Mouse (Mus musculus) adrenal gland, adult 2 months (tissue): ENCODE measurements at regions not wholly inside any gene's neighbourhood (a gene's known extent, or its start where the extent isn't known, plus 50 kb on each side); places are given as distances from the start of the nearest gene placed in this dataset.
"Not testable (repeated sequence)": the region's sequence is repeated elsewhere in the genome, so short reads cannot be mapped to it uniquely, and the experiment has no call there.

Experiments
- DNase-seq: peaks from one replicate; pipeline ENCODE4 v3.0.0; 2021

DNA sequence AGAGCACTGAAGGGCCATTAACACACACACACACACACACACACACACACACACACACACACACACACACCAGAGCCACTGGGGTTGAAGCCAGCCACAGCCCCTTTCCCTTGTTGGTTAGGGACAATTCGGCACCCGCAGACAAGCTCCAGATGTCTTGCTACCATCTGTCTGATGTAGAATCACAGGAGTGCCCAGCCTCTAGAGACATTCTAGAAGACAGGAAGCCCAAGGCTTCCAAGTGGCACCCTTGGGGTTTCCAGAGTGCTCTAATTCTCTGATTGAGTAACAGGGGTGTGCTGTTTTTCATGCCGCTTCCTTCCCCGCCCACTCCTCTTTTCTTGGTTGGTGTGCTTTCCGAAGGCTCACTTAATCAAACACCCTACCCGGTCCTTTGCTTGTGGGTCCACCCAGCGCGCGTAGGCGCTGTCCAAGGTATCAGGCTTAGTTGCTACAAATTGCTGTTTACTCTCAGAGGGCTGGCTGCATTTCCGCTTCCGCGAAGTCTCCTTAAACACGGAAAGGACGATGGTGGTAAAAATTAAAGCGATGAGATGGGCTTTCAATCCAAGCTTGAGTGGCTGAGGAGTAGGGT lies 59.5 kb upstream of the Zbtb18 start:
- peak; percentile 8 for DNase-seq

- no peak for DNase-seq
These were observed 60.0 kb upstream of the Zbtb18 start for GRCm38 (mm10) chr1:177382147-177382546.

GRCm38 (mm10) chr1:177378112-177378511 lies 64.0 kb upstream of the Zbtb18 start:
- no peak for DNase-seq

GRCm38 (mm10) chr1:177373226-177373825 lies 68.8 kb upstream of the Zbtb18 start:
- DNase-seq = no peak

DNA sequence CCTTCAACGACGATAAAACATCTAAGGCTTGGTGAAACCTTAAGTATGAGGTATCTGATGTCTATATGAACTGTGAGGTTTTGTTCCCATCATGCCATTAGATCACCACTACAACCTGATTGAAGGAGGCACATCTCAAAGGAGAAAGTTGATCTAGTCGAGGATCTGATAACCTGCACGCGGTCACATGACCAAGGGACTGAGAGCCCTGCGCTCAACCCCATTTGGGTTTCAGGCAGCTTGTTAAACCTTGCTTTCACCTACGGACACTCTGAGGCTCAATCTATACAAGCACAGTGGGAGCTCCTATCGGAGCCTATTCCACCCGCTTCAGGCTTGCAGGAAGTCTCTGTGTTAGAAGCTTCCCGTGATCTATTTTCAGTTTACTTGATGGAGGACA lies 70.1 kb upstream of the Zbtb18 start:
- no peak for DNase-seq

DNA sequence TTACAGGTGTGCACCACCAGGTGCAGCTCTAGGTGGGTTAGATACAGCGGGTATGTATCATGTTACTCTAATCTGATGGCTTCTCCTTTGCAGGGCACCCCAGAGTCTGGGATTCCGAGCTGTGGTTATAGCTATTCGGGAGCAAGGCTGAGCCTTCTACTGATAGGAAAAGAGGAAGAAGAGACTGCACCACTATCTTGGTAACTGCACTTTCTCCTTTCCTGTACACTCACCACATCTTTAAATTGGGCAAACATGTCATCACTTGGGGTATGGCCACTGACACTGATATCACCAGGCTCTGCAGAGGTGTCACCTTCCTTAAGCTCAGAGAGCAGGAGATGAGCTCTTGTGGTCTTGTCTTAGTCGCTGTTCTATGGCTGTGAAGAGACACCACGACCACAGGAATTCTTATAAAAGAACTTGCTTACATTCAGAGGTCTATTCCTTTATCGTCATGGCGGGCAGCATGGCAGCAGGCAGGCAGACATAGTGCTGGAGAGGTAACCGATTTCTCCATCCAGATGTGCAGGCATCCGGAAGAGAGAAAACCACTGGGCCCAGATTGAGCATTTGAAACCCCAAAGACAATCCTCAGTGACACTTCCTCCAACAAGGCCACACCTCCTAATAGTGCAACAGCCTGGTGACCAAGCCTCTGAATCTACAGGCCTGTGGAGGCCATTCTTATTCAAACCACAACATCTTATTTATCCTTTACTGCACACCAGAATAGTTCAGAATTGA lies 74.1 kb upstream of the Zbtb18 start:
- no peak for DNase-seq

GRCm38 (mm10) chr1:177366914-177367313 lies 75.2 kb upstream of the Zbtb18 start:
- DNase-seq = no peak

DNA sequence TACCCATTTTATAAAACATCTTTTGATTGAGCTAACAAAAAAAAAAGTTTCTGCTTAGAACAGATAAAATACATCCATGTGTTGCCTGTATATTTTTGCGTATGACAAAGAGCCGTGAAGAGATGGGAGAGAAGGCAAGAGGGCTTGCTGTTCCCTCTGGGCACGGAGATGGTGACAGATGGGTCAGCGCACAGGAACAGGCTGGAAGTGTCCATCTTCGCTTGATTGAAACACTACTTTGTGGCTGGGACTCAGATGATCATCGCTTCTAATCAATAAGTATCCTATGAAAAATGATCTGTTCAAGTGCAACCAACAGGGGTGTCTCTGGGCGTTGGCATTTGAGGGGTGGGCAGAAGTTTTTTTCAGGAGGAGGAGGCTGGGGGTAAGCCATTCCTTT lies 75.7 kb upstream of the Zbtb18 start:
- no peak for DNase-seq

- no peak for DNase-seq
These were observed 77.8 kb upstream of the Zbtb18 start for GRCm38 (mm10) chr1:177364355-177364754.

DNA sequence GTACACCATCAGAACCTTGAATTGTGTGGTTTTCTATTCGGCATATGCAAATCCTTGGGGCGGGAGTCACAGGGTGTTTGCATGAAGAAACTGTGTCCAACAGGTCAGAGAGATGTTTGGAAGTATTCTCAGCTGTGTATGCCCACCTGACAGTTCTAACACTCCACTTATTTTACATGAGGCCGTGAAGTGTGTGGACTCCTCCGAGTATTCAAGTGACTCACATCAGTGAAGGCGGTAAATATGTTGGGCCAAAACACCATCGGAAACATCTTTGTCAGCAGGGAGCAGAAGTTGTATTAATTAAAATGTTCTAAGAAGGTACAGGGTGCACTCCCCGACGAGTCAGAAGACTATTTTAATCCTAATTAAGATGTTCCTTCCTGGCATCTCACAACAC lies 79.8 kb upstream of the Zbtb18 start:
- no peak for DNase-seq

GRCm38 (mm10) chr1:177348400-177349092 lies 90.5 kb upstream of the Akt3 start:
- no peak for DNase-seq

DNA sequence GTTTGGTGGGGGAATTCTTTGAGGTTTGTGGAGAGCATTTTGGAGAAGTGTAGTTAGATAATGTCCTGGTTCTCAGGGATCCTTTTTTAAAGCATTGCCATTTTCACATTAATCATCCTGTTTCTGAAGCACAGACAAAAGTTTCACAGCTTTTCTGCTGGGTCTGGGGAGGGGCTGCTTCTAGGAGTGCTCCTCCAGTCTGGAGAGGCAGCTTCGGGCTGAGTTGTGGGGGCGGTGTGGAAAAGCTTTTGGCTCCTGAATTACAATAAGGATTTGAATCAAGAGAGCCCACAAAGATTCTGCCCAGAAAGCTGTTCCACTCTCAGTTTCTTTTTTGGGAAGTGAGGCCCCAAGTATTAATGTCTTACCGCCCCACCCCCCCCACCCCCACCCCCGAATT lies 89.2 kb upstream of the Akt3 start:
- no peak for DNase-seq

DNA sequence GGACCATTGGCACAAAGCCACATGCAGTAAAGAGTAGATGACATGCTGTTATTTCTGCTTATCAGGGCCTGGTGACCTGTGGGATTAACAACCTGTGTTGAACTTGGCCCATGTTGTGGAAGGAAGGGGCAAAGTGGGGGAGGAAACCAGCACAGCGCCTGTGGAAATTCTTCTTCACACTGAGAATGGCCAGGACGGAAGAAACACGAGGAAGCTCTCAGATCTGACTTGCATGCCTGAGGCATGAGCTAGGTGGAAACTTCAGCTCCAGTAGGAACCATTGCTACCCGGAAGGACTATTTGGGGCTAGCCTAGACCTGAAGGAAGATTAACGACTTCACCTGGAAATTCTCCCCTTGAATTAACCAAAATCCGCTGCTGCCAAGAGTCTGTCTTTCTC lies 88.5 kb upstream of the Akt3 start:
- DNase-seq = no peak

- no peak for DNase-seq
These were observed 87.5 kb upstream of the Akt3 start for GRCm38 (mm10) chr1:177345540-177345939.

GRCm38 (mm10) chr1:177343949-177344348 lies 85.9 kb upstream of the Akt3 start:
- no peak for DNase-seq

DNA sequence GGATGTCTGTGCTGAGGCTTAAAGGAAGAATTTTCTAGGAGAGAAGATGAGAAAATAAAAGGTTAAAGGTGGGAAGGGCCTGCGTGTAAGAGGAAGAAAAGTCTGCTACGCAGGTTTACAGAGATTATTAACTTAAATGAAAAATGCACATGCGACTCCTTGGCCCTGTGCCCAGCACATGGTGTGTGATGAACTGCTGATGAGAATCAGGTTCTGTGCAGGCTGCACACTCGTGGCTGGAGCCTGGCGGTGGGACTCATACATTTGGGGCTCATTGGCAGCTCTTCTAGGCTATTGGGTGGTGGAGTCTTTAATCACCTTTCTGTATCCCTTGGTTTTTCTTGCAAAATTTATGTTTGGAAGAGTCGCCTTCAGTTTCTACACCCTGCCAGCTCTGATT lies 85.1 kb upstream of the Akt3 start:
- no peak for DNase-seq

DNA sequence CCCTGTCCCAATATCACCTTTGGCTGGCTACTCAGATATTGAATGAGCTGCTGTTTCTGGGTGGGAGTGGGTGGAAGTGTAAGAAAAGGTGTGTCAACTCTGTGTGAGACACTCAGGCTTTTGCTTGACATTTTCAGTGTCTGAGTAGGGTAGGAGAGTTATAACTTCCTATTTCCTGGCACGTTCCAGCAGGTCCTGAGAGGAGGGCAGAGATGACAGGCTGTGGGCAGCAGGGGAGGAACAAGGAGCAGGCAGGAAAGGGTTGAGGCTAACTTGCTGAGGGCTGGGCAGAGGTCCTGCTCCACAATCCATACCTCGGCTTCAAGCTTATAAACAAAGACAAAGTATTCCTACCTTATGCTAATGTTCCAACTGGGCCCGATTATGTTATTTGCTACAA lies 82.2 kb upstream of the Akt3 start:
- DNase-seq = no peak

- DNase-seq = not testable (repeated sequence)
These were observed 81.3 kb upstream of the Akt3 start for GRCm38 (mm10) chr1:177339207-177339787.

DNA sequence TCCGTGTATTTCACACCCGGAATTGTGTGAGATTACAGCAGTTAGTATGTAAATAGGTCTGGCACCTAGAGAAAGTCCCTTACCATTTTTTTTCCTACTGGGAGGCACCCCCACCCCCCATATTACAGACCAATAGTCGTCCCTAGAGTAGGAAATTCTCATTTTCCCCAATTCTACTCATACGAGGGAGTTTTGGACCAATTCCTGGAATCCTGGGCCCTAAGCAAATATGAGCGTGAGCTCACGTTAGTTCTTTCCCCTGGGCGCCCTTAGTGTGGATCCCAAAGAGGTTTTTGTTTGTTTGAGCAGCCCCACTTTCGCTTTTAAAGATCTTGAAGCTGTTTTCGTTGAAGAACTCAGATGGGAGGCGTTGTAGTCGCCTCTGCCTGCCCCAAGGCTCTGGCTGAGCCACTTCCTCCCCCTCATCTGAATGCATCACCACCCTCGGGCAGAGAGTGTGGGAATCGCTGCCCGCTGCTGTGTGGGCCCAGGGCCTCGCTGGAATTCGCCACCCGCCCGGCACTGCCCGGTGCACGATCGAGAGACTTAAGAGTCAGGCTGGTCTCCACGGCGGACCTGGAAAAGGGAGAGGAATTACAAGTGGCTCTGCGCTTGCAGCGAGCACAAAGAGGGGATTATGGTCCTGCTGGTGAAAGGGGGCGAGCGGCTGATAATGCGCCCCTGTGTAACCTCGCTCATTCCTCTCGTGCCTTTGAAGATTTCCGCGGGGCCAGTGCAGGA lies 80.6 kb upstream of the Akt3 start:
- DNase-seq = peak; percentile 79

DNA sequence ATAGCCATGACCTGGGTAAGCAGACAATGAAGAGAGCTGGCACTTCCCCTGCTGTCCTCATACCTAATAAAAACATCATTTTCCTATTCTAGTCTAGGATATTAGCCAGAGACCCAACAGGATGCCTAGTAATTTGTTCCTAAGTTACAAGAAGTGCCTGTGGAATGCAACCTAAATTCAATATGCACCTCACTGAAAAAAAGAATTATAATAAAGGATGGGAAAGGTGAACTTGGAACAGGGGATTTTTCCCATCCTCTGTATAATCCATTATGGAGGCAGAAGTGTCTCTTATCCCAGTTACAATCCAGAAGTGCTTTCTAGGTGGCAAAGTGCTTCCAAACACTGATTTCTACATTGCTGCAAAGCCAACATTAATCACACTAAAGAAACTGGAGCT lies 79.8 kb upstream of the Akt3 start:
- DNase-seq = no peak

- no peak for DNase-seq
These were observed 79.1 kb upstream of the Akt3 start for GRCm38 (mm10) chr1:177337141-177337540.

GRCm38 (mm10) chr1:177336436-177336835 lies 78.4 kb upstream of the Akt3 start:
- DNase-seq = peak; percentile 53
